Mouse (Mus musculus): ENCODE measurements at regions not wholly inside any gene's neighbourhood (a gene's known extent, or its start where the extent isn't known, plus 50 kb on each side); places are given as distances from the start of the nearest gene placed in this dataset.

DNA sequence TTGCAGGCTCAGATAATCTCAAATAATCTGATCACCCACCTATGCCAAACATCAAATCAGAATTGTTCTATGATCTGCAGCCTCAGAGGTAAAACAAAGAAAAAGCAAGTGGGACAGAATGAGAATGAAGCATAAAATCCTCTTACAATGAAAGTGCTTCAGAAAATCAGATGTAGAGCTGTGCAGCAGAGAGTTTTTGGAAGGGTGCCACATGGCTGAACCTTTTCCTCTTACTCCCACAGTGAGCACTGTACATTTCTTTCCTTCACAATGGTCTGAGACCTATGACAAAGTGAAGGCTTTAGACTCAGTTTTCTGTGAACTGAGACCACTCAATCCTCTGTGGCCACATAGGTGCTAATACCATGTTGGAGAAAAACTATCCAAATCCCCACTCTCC is 116.4 kb upstream of the Rag2 start:
- H3K36me3 ChIP-seq (replicated peaks in 1 of 2; ENCODE audit: control insufficient read depth in 1 of 2, insufficient read depth in 1 of 2, low read length in 1 of 2): no peaks in the 10 kb centered on the region
- peaks cover 3% of the 10 kb centered on the region for H3K27me3 ChIP-seq (replicated peaks)
- H3K27ac ChIP-seq (ENCODE audit: insufficient read depth, low read depth): no peak overlapping the region
- in situ Hi-C loops (cut with MboI; ENCODE audit: low pct_ligation_motif_present, low pct_unique_long_range_greater_than_20kb, low sequenced_read_pairs): no loop called here
- no peak for DNase-seq (ENCODE audit: extremely low read depth)
- dilution Hi-C loops (cut with MboI; ENCODE audit: extremely low pct_ligation_motif_present, extremely low pct_unique_long_range_greater_than_20kb, low sequenced_read_pairs): no loop called here
- H3K9me3 ChIP-seq (replicated peaks; ENCODE audit: low read length): no peaks in the 10 kb centered on the region
- TF ChIP-seq USF2 (conservative IDR thresholded peaks at IDR 0.05; ENCODE audit: low read depth, low read length): no peak
- TF ChIP-seq RCOR1 (conservative IDR thresholded peaks at IDR 0.05; ENCODE audit: low read depth, low read length): no peak
- TF ChIP-seq NRF1 (IDR thresholded peaks at IDR 0.05; ENCODE audit: low read depth, low read length): no peak
- no peak for TF ChIP-seq MAZ (IDR thresholded peaks at IDR 0.05; ENCODE audit: low read depth, low read length)
- no peak for TF ChIP-seq ZC3H11A (IDR thresholded peaks at IDR 0.05; ENCODE audit: low read depth, low read length)
- TF ChIP-seq MYC (IDR thresholded peaks at IDR 0.05; ENCODE audit: low read depth, low read length): no peak
- TF ChIP-seq BHLHE40 (IDR thresholded peaks at IDR 0.05; ENCODE audit: low read depth, low read length): no peak
- no peak for TF ChIP-seq E2F4 (IDR thresholded peaks at IDR 0.05; ENCODE audit: insufficient replicate concordance, low read depth, low read length)
- peaks cover 5 to 6% of the 10 kb centered on the region in 2 experiments for H3K4me1 ChIP-seq (ENCODE audit: control insufficient read depth in 1 of 2, insufficient read depth in 2 of 2)
- H3K79me2 ChIP-seq (replicated peaks; ENCODE audit: control insufficient read depth, extremely low read depth, insufficient read depth, poor library complexity, severe bottlenecking): no peaks in the 10 kb centered on the region
- no peak overlapping the region for H3K4me2 ChIP-seq (ENCODE audit: insufficient read depth, low read depth, poor library complexity, severe bottlenecking)
- no peak overlapping the region for H3K9ac ChIP-seq (ENCODE audit: insufficient read depth, low read depth)
- H3K4me3 ChIP-seq (replicated peaks in 1 of 3; ENCODE audit: low read depth in 2 of 3, low read length in 2 of 3, poor library complexity in 1 of 3): no peak overlapping the region

Measured in CH12.LX (cell line).